Mouse (Mus musculus) spleen, adult 2 months (tissue): ENCODE data around the gene Snupn. TPM values are rescaled to one million over a fixed set of nuclear protein-coding genes. Genes with fewer than 3 reads are reported as not detected.

ENCODE experiments used
- DNase-seq, 2 experiments: peaks; one replicate each; pipeline versions ENCODE4 v3.0.0 to v3.0.0-alpha.2; 2012 to 2021; ENCODE audit warnings: low spot score in 2 of 2, low read depth in 1 of 2
- H3K27ac ChIP-seq: fragments of 200-500 bp; 2 replicates; pipeline ENCODE4 v1.5.1; 2012; ENCODE audit warnings: low read length, inconsistent platforms; ENCODE audit not compliant: insufficient read depth
- H3K27me3 ChIP-seq: fragments of 200-500 bp; 2 replicates; pipeline ENCODE4 v1.6.1; 2012; ENCODE audit warnings: mild to moderate bottlenecking, moderate library complexity, low read length, inconsistent platforms; ENCODE audit not compliant: control insufficient read depth, insufficient read depth
- H3K36me3 ChIP-seq: fragments of 200-500 bp; 2 replicates; pipeline ENCODE4 v1.6.1; 2012; ENCODE audit warnings: mild to moderate bottlenecking, low read length, inconsistent platforms; ENCODE audit not compliant: control insufficient read depth, insufficient read depth
- H3K4me1 ChIP-seq: fragments of 200-500 bp; 2 replicates; pipeline ENCODE4 v1.6.1; 2011; ENCODE audit warnings: inconsistent platforms; ENCODE audit not compliant: control insufficient read depth, insufficient read depth, insufficient read length
- H3K4me3 ChIP-seq: fragments of 200-500 bp; 2 replicates; pipeline ENCODE4 v1.5.1; 2011; ENCODE audit warnings: mild to moderate bottlenecking, inconsistent platforms; ENCODE audit not compliant: insufficient read depth, insufficient read length; ENCODE audit errors: extremely low read depth
- CTCF ChIP-seq: fragments of 200-500 bp; IDR thresholded peaks from 2 replicates; pipeline ENCODE4 v1.5.1; 2011; ENCODE audit warnings: mild to moderate bottlenecking, inconsistent platforms; ENCODE audit not compliant: insufficient read depth, insufficient read length, insufficient replicate concordance; ENCODE audit errors: extremely low read depth
- POLR2A ChIP-seq: fragments of 200-500 bp; IDR thresholded peaks from 2 replicates; pipeline ENCODE4 v1.6.1; 2011; ENCODE audit warnings: low read depth, low read length, inconsistent platforms
- WGBS: fragments of 180-500 bp; shearing (Covaris S2); methylation state at CpG from one replicate; pipeline ENCODE4 v1.1.7; 2018; 5-methylcytosine and 5-hydroxymethylcytosine counted together
- polyA plus RNA-seq: library from polyadenylated mRNA; depleted of rRNA; stranded (reverse); fragments of >200 nt; gene quantifications from 2 replicates; pipeline ENCODE4 v1.2.3, GENCODE M21; 2012

The Snupn gene
- polyA plus RNA-seq, 1 experiment, result 3.7 TPM

- H3K27me3 ChIP-seq, result no peaks in the 10 kb centered on the region
- no peak for TF ChIP-seq CTCF
- no peak for TF ChIP-seq POLR2A
- H3K4me1 ChIP-seq, result no peaks in the 10 kb centered on the region; the same call in 1 of the 2 replicates
- no peak overlapping the region for H3K27ac ChIP-seq
- no peak for DNase-seq
- 100% methylated on average over 1 of the region's 1 CpGs for WGBS
- no peak overlapping the region for H3K4me3 ChIP-seq
- peaks cover 3% of the 10 kb centered on the region; the same call in 1 of the 2 replicates for H3K36me3 ChIP-seq
Observed at GRCm38 (mm10) chr9:56953562-56953961, 2.9 kb downstream of the Snupn start.

GRCm38 (mm10) chr9:56956966-56957675 is 6.4 kb downstream of the Snupn start:
- Histone ChIP-seq H3K36me3 (peaks cover 5% of the 10 kb centered on the region; the same call in 1 of the 2 replicates), H3K27ac (no peak overlapping the region), H3K4me1 (no peaks in the 10 kb centered on the region), H3K27me3 (no peaks in the 10 kb centered on the region), H3K4me3 (no peak overlapping the region)
- DNase-seq, result no peak
- TF ChIP-seq CTCF (no peak), POLR2A (no peak)
- 84% methylated on average over 7 of the region's 7 CpGs for WGBS

- no peak overlapping the region for H3K27ac ChIP-seq
- no peak overlapping the region for H3K4me3 ChIP-seq
- 83% methylated on average over 2 of the region's 2 CpGs for WGBS
- no peak for TF ChIP-seq POLR2A
- no peak for TF ChIP-seq CTCF
- H3K27me3 ChIP-seq, result no peaks in the 10 kb centered on the region
- DNase-seq, result no peak
- H3K4me1 ChIP-seq, result no peaks in the 10 kb centered on the region
- peaks cover 8% of the 10 kb centered on the region; the same call in 1 of the 2 replicates for H3K36me3 ChIP-seq
Observed at GRCm38 (mm10) chr9:56958689-56959088, 8.0 kb downstream of the Snupn start.

GRCm38 (mm10) chr9:56961591-56961990 is 10.9 kb downstream of the Snupn start:
- Histone ChIP-seq H3K27ac (no peak overlapping the region), H3K36me3 (peaks cover 12% of the 10 kb centered on the region), H3K4me1 (no peaks in the 10 kb centered on the region), H3K27me3 (no peaks in the 10 kb centered on the region), H3K4me3 (no peak overlapping the region)
- WGBS, result 94% methylated on average over 3 of the region's 3 CpGs
- no peak for DNase-seq
- TF ChIP-seq CTCF (no peak), POLR2A (no peak)

GRCm38 (mm10) chr9:56970158-56970557 is 19.5 kb downstream of the Snupn start:
- H3K4me1 ChIP-seq, result peaks cover 2% of the 10 kb centered on the region; the same call in 1 of the 2 replicates
- 72% methylated on average over 2 of the region's 2 CpGs for WGBS
- no peak for DNase-seq

GRCm38 (mm10) chr9:56973960-56974524 is 23.4 kb downstream of the Snupn start:
- DNase-seq, result no peak
- Histone ChIP-seq H3K4me1 (peaks cover 4% of the 10 kb centered on the region; the same call in 1 of the 2 replicates), H3K27ac (no peak overlapping the region), H3K27me3 (no peaks in the 10 kb centered on the region), H3K4me3 (no peak overlapping the region), H3K36me3 (peaks cover 4% of the 10 kb centered on the region)
- no peak for TF ChIP-seq CTCF
- 82% methylated on average over 8 of the region's 8 CpGs for WGBS

More at GRCm38 (mm10) chr9:56970158-56970557, 19.5 kb downstream of the Snupn start:
- TF ChIP-seq POLR2A, result no peak
- no peak for TF ChIP-seq CTCF
- H3K27ac ChIP-seq, result no peak overlapping the region
- H3K4me3 ChIP-seq, result no peak overlapping the region
- no peaks in the 10 kb centered on the region for H3K27me3 ChIP-seq
- H3K36me3 ChIP-seq, result no peaks in the 10 kb centered on the region; the same call in 1 of the 2 replicates

GRCm38 (mm10) chr9:56975199-56975598 is 24.5 kb downstream of the Snupn start:
- TF ChIP-seq POLR2A, result no peak
- TF ChIP-seq CTCF, result no peak
- no peaks in the 10 kb centered on the region for H3K27me3 ChIP-seq
- H3K27ac ChIP-seq, result no peak overlapping the region
- peaks cover 4% of the 10 kb centered on the region for H3K36me3 ChIP-seq
- DNase-seq, result no peak
- no peak overlapping the region for H3K4me3 ChIP-seq
- 14% methylated on average over 3 of the region's 3 CpGs for WGBS
- peaks cover 4% of the 10 kb centered on the region; the same call in 1 of the 2 replicates for H3K4me1 ChIP-seq
